Mouse (Mus musculus) adrenal gland, postnatal 0 days (tissue): ENCODE data around the gene Plxna1. TPM values are rescaled to one million over a fixed set of nuclear protein-coding genes. Genes with fewer than 3 reads are reported as not detected.

Experiments
- polyA plus RNA-seq: library from polyadenylated mRNA; unstranded; fragments of >200 nt; fragmentation: Nextera tagmentation; extraction: Ambion mirVana; gene quantifications from 2 replicates; pipeline ENCODE4 v1.2.1, GENCODE M21; 2015

The Plxna1 gene
- 16.2 and 21.3 TPM in 2 replicates for polyA plus RNA-seq

GRCm38 (mm10) chr6:89362281-89363106 is at the start of gene Plxna1:
Plxna1 (minus strand) TSS chr6:89362620.

Other genes starting within 250 kb of the Plxna1 start
- gene Chchd6, start 233.0 kb upstream of the Plxna1 start, polyA plus RNA-seq, result 44.7 and 47.5 TPM in 2 replicates